Mouse (Mus musculus) left cerebral cortex, postnatal 10 days (tissue): ENCODE data around the gene Rpl22. TPM values are rescaled to one million over a fixed set of nuclear protein-coding genes. Genes with fewer than 3 reads are reported as not detected.

Source experiments
- DNase-seq, 2 experiments: peaks; one replicate each; pipeline ENCODE4 v3.0.0; 2021 to 2022; ENCODE audit warnings: low spot score in 2 of 2, mixed read lengths in 1 of 2; ENCODE audit errors: extremely low spot score in 1 of 2
- intact Hi-C: fragments of 180-260 bp; cut with DNase I; formaldehyde crosslinking; loops from one replicate; pipeline ENCODE4 v1.15.1; 2025
- total RNA-seq, 2 experiments: library from RNA; stranded (reverse); gene quantifications; 2 replicates each; pipeline ENCODE4 v1.2.3; 2021

The Rpl22 gene
- 100 to 1,000 TPM; 224 to 239 TPM for total RNA-seq

GRCm38 (mm10) chr4:152325574-152326411 is at the start of gene Rpl22:
TSS of gene Rpl22 (plus strand) at chr4:152325742.
- intact Hi-C loops, result no loop called here
- DNase-seq, result peak; percentile 95

GRCm38 (mm10) chr4:152276389-152277347 is 48.9 kb upstream of the Rpl22 start:
- intact Hi-C loops, result no loop called here
- DNase-seq, result no peak

DNA sequence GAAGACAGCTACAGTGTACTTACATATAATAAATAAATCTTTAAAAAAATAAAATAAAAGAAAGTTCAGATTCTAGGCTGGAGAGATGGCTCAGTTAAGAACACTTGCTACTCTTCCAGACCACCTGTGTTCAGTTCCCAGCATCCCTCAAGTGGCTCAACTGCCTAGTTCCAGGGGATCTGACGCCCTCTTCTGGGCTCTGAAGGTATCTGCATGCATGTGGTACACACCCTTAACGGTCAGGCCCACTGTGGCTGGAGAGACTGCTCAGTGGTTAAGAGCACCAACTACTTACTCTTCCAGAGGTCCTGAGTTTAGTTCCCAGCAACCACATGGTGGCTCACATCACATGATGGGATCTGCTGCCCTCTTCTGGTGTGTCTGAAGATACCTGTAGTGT is 47.6 kb upstream of the Rpl22 start:
- intact Hi-C loops, result no loop called here
- no peak for DNase-seq

- DNase-seq, result no peak
- intact Hi-C loops, result no loop called here
These were observed 46.6 kb upstream of the Rpl22 start for GRCm38 (mm10) chr4:152278986-152279385.

DNA sequence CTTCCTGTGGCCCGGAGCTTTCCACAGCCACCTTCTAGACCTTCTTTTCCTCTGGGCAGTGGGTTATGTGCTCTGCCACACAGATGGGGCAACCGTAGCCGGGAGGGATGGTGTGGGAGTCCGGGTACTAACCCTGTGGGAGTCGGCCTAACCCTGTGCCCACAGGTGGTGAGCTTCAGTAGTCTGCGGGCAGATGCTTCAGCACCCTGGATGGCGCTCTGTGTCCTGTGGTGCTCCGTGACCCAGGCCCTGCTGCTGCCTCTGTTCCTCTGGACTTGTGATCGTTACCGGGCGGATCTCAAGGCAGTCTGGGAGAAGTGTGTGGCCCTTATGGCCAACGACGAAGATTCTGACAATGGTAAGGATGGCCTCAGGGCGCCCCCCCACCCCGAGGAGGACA is 43.9 kb upstream of the Rpl22 start:
- intact Hi-C loops, result no loop called here
- no peak for DNase-seq

DNA sequence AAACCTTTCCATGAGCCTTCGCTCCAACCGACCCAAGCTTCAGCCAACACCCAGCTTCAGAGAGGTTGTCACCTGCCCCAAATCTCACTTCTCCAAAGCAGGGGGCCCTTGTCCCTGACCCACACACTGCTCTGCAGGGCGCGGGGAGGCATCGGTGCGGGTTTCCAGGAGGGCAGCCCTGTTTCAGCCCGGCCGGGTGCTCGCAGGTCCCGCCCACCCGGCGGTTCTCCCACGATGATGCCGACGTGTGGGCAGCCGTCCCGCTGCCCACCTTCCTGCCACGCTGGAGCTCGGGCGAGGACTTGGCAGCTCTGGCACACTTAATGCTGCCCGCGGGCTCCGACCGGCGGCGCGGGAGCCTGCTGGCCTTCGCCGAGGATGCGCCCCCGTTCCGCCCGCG is 42.8 kb upstream of the Rpl22 start:
- intact Hi-C loops, result loop anchor here (1.0 kb wide), 1 partner anchor 68 kb away; no protein-coding TSS in a partner anchor
- DNase-seq, result no peak

DNA sequence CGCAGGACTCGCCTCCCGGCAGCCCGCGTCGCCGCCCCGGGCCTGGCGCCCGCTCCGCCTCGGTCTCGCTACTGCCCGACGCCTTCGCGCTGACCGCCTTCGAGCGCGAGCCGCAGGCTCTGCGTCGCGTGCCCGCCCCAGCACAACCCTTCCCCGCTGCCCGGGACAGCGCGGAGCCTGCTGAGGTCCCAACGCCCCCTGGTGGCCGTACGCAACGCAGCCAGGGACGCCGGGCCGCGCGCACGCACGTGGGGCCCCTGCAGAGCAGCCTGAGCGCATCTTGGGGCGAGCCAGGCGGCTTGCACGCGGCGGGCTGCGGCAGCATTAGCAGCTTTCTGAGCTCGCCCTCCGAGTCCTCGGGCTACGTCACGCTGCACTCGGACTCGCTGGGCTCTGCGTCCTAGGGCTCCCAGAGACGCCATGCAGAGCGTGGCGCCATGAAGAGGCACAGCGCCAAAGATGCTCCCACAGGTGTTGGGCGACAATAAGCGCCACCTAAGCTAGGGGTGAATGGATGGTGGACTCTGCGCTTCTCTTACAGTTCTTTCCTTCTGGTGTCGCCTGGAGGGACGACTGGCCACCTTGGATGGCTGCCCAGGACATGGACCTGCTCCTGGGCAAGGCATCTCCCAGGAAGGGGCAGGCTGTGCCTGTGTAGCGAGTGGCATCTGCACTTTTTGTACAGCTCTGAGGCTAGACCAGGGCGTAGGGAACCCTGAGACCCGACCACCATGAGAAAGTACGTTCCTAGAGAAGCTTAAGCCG is 42.2 kb upstream of the Rpl22 start:
- DNase-seq, result peak; percentile 73 to 91
- intact Hi-C loops, result loop anchor here (1.0 kb wide), 1 partner anchor 69 kb away; no protein-coding TSS in a partner anchor

- peak; percentile 60 to 62 for DNase-seq
- intact Hi-C loops, result loop anchor here (5.0 kb wide), 1 partner anchor 113 kb away; no protein-coding TSS in a partner anchor
These were observed 40.0 kb upstream of the Rpl22 start for GRCm38 (mm10) chr4:152285505-152285904.

- intact Hi-C loops, result loop anchor here (5.0 kb wide), 1 partner anchor 114 kb away; no protein-coding TSS in a partner anchor
- no peak for DNase-seq
These were observed 39.4 kb upstream of the Rpl22 start for GRCm38 (mm10) chr4:152286183-152286582.

DNA sequence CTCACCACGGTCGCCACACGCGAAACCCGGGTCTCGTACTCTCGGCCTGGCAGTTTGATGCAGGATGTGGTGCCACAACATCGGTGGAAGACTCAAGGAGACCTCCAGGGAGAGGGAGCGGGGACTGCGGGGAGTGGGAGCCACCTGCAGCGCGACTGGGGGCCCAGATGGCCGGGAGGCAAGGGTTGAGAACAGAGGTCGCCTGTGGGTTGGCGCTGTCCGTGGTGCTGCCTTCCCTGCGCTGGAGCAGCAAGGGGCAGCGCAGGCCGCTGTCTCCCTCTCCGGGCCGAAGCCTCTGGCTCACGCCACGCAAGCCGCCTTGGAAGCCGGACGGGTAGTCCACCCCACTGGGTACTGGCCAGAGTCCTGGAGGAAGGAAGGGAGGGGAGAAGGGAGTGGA is 38.7 kb upstream of the Rpl22 start:
- DNase-seq, result peak in 1 of 2 experiments; percentile 74
- intact Hi-C loops, result loop anchor here (5.0 kb wide), 1 partner anchor 115 kb away; no protein-coding TSS in a partner anchor

DNA sequence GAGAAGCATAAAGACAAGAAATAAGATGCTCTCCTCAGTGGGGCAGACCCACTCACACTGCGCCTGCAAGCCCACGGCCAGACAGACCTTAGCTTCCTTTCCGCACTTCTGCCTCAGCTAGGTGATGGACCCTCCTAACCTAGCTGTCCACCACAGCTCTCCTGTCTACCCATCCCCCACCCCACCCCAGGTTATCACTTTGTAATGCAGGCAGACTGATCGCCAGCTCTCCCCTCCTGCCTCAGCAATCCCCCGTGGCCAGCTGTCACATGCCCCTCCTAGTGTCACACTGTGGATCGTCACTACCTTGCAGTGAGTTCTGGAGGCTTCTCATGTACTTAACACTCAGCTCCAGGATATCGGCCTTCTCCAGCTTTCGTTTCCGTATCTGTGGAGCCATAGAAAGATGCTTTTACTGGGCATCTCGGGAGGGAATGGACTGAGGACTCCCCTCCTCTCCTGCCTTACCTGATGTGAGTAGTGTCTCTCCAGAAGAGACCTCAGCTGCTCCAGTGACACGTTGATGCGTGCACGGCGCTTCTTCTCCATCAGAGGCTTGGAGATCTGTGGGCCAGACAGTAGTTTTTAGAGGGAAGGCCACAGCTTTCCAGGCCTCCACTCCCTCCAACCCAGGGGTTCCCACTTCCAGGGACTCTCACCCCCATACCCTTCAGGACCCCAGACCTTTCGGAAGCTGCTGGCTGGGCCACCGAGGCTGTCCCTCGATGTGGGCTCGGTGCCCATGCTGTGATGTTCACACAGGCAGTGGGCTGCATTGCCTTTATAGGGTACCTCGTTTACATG is 38.0 kb upstream of the Rpl22 start:
- no peak for DNase-seq
- intact Hi-C loops, result loop anchor here (5.0 kb wide), 1 partner anchor 115 kb away; no protein-coding TSS in a partner anchor

DNA sequence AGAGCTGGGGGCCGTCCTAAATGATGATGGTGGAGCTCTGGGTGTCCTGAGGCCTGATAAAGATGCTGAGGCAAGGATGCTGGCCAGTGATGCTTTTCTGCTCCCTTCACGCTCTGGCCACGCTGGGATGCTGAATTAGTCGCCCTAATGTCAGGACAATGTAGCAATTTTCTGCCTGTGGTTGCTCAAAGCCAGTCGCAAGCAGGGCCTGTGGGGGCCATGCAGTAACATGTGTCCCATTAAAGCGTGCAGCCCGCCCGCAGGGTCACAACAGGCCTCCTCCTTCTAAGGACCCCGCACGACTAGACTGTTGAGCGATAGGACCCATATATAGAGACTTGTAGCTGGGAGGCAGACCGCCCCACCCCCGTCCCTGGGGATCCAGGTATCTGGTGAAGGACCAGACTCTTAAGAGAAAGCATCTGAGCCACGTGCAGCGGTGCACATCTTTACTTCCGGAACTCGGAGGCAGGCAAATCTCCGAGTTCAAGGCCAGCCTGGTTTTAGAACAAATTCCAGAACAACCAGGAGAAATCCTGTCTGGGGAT is 37.1 kb upstream of the Rpl22 start:
- intact Hi-C loops, result loop anchor here (5.0 kb wide), 1 partner anchor 116 kb away; no protein-coding TSS in a partner anchor
- no peak for DNase-seq

DNA sequence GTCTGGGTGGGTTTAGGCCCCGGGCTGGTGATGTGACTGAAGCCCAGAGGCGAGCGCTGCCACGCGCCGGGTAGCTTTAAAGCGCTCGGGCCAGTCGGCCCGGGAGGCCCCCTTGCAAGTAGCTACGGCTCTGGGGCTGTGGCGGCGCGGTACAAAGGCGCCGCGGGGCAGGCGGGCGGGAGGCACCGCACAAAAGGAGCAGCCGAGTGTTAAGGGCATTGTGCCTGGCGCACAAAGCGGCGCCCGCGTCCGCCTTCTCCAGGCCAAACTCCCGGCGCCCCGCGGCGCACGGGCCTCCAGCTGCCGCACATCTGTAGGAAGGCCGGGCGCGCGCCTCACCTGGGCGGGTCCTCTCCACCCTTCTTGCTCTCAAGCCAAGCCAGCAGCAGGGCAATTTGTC is 35.2 kb upstream of the Rpl22 start:
- intact Hi-C loops, result no loop called here
- DNase-seq, result no peak

- intact Hi-C loops, result no loop called here
- no peak for DNase-seq
These were observed 34.6 kb upstream of the Rpl22 start for GRCm38 (mm10) chr4:152290991-152291390.

DNA sequence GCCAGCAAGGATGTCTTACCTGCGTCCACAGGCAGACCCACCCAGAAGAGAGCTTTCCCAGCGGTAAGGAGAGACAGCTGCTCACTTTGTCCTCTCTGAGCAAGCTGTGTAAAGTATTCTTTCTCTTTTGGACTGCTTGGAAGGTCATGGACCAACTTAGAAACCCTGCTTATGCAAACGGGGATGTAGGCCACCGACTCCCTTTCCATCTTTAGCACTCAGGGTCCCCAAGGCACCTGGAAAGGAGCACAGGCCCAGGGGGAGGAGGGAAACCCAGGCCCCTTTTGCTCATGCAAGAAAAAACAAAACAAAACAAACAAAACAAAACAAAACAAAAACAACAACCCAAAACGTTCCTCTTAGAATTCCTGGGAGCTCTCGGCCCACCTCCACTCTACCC is 34.0 kb upstream of the Rpl22 start, which contains the start of gene Hes3:
Gene Hes3 (minus strand): TSS at position 101 of the 400 bp plus-strand sequence.
- DNase-seq, result no peak
- intact Hi-C loops, result no loop called here

DNA sequence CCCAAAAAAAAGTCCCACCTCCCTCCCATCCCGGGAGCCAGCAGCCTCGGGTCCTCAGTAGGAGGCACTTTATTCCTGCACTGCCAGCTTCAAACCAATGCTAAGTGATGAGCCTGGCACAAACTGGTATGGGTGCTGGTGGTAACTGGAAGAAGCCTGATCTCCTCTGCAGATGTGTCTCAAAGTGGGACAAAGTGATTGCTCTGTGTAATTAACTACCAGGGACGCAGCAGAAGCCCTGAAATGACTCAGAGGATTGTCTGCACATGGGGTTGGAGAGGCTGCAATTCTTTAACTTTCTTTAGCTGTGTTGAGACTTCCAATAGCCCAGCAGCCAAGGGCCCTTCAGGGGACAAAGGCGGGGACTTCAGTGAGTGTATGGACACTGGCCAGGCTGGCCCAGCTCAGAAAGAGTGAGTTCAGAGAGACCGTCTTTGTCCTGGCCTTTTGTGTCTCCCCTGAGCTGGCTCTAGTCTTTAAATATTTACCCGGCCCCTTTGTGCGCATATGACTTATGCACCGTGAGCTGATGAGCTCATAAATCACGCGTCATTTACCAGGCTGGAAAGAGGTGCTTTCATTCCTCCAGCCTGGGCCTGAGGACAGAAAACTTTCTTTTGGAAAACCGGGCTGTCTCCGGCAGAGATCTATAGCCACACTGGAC is 33.3 kb upstream of the Rpl22 start:
- DNase-seq, result no peak
- intact Hi-C loops, result no loop called here
